Mouse (Mus musculus) liver, embryonic 15.5 days (tissue): ENCODE measurements around the gene Trpm4. TPM values are rescaled to one million over a fixed set of nuclear protein-coding genes. Genes with fewer than 3 reads are reported as not detected.

ENCODE experiments used
- polyA plus RNA-seq: library from polyadenylated mRNA; unstranded; fragments of >200 nt; fragmentation: Nextera tagmentation; extraction: Ambion mirVana; gene quantifications from 2 replicates; pipeline ENCODE4 v1.2.1, GENCODE M21; 2015

The Trpm4 gene
- polyA plus RNA-seq, 1 experiment from 2014 or later, result 1.3 TPM

Other genes with a start within 250 kb of the Trpm4 start
- 26.3 and 26.6 TPM in 2 replicates for gene Rcn3, start 241.6 kb downstream of the Trpm4 start, polyA plus RNA-seq
- 43.6 and 51.2 TPM in 2 replicates for gene Fcgrt, start 229.9 kb downstream of the Trpm4 start, polyA plus RNA-seq
- gene Rps11, start 209.3 kb downstream of the Trpm4 start, polyA plus RNA-seq, result 673 and 768 TPM in 2 replicates
- gene Rpl13a, start 205.0 kb downstream of the Trpm4 start, polyA plus RNA-seq, result 534 and 633 TPM in 2 replicates
- gene Gm45713, start 197.5 kb downstream of the Trpm4 start, polyA plus RNA-seq, result 0.10 TPM in 1 of 2 replicates, not detected in the other
- gene Flt3l, start 197.3 kb downstream of the Trpm4 start, polyA plus RNA-seq, result 3.4 and 3.7 TPM in 2 replicates
- 42.2 and 46.8 TPM in 2 replicates for gene Pih1d1, start 179.5 kb downstream of the Trpm4 start, polyA plus RNA-seq
- 31.4 and 32.6 TPM in 2 replicates for gene Aldh16a1, start 179.2 kb downstream of the Trpm4 start, polyA plus RNA-seq
- gene Slc17a7, start 169.8 kb downstream of the Trpm4 start, polyA plus RNA-seq, result not detected in 2 replicates
- gene Gfy, start 154.2 kb downstream of the Trpm4 start, polyA plus RNA-seq, result not detected in 2 replicates
- not detected in 2 replicates for gene Pth2, start 152.8 kb downstream of the Trpm4 start, polyA plus RNA-seq
- 0.07 and 0.13 TPM in 2 replicates for gene Ccdc155, start 128.9 kb downstream of the Trpm4 start, polyA plus RNA-seq
- gene Dkkl1, start 121.6 kb downstream of the Trpm4 start, polyA plus RNA-seq, result 2.0 and 2.4 TPM in 2 replicates
- gene Tead2, start 118.0 kb downstream of the Trpm4 start, polyA plus RNA-seq, result 6.6 and 7.0 TPM in 2 replicates
- 15.1 and 16.7 TPM in 2 replicates for gene Cd37, start 94.7 kb downstream of the Trpm4 start, polyA plus RNA-seq
- not detected in 2 replicates for gene Slc6a16, start 92.7 kb downstream of the Trpm4 start, polyA plus RNA-seq
- gene Slc6a21, start 56.3 kb downstream of the Trpm4 start, polyA plus RNA-seq, result not detected in 2 replicates
- gene Hrc, start 1.5 kb upstream of the Trpm4 start, polyA plus RNA-seq, result 0.31 and 0.54 TPM in 2 replicates
- gene Ppfia3, start 33.2 kb upstream of the Trpm4 start, polyA plus RNA-seq, result 0.09 and 0.14 TPM in 2 replicates
- gene Lin7b, start 36.8 kb upstream of the Trpm4 start, polyA plus RNA-seq, result not detected in 2 replicates
- gene Snrnp70, start 62.0 kb upstream of the Trpm4 start, polyA plus RNA-seq, result 77.8 and 86.3 TPM in 2 replicates
- gene Kcna7, start 71.9 kb upstream of the Trpm4 start, polyA plus RNA-seq, result not detected in 2 replicates
- gene Ntf5, start 79.9 kb upstream of the Trpm4 start, polyA plus RNA-seq, result 0.22 and 0.24 TPM in 2 replicates
- not detected in 2 replicates for gene Lhb, start 87.0 kb upstream of the Trpm4 start, polyA plus RNA-seq
- 6.8 and 7.7 TPM in 2 replicates for gene Gys1, start 101.1 kb upstream of the Trpm4 start, polyA plus RNA-seq
- 67.1 and 74.2 TPM in 2 replicates for gene Ruvbl2, start 104.3 kb upstream of the Trpm4 start, polyA plus RNA-seq
- 6,104 and 6,562 TPM in 2 replicates for gene Ftl1, start 126.1 kb upstream of the Trpm4 start, polyA plus RNA-seq
- gene Bax, start 133.1 kb upstream of the Trpm4 start, polyA plus RNA-seq, result 70.3 and 71.4 TPM in 2 replicates
- 0.58 and 0.62 TPM in 2 replicates for gene Tulp2, start 148.1 kb upstream of the Trpm4 start, polyA plus RNA-seq
- gene Gm45808, start 153.0 kb upstream of the Trpm4 start, polyA plus RNA-seq, result not detected in 2 replicates
- 2.4 and 2.5 TPM in 2 replicates for gene Dhdh, start 155.0 kb upstream of the Trpm4 start, polyA plus RNA-seq
- gene Nucb1, start 176.6 kb upstream of the Trpm4 start, polyA plus RNA-seq, result 118 and 131 TPM in 2 replicates
- 280 and 325 TPM in 2 replicates for gene Ppp1r15a, start 192.5 kb upstream of the Trpm4 start, polyA plus RNA-seq
- 0.66 and 0.75 TPM in 2 replicates for gene Plekha4, start 192.6 kb upstream of the Trpm4 start, polyA plus RNA-seq
- gene Hsd17b14, start 221.1 kb upstream of the Trpm4 start, polyA plus RNA-seq, result 1.9 and 2.2 TPM in 2 replicates
- 46.3 and 48.5 TPM in 2 replicates for gene Bcat2, start 236.4 kb upstream of the Trpm4 start, polyA plus RNA-seq